In genomic region chr14:19858808-19859776, GRCm38 (mm10) we compare ENCODE assay signal across 8 mouse cellular contexts. TPM values are rescaled to one million over a fixed set of nuclear protein-coding genes. Genes with fewer than 3 reads are reported as not detected.
A peak's percentile ranks its signal among the peaks of the same experiment; 100 is the strongest.
DNase-seq lines count a peak whose midpoint lies in the region.

No protein-coding gene starts in this region.

- DNase-seq in heart, adult 11 months: peak; percentile 80
- no peak for DNase-seq in heart, postnatal 4 days
- DNase-seq in 3T3-L1 (ENCODE audit: low read depth, low spot score) (peak; percentile 24), adipocyte (ENCODE audit: low spot score) (peak; percentile 10)
- peak; percentile 27 for DNase-seq in induced T-regulatory cell, adult 2 months (ENCODE audit: low read depth)
- DNase-seq in retina, adult 2 months (ENCODE audit: low read depth, low spot score): peak; percentile 16
- no peak for DNase-seq in gastrocnemius, adult 18-20 months (ENCODE audit: low spot score)
- no peak for DNase-seq in spleen, postnatal 14 days (ENCODE audit: low spot score in 2 of 2)

RNA-seq across cellular contexts. Expression of gene Rtraf, which starts 35.5 kb away (rescaled TPM):
- total RNA-seq in heart, postnatal 4 days (2021): 10 to 100 TPM; 83.7 to 84.1 TPM
- 10 to 100 TPM; 84.3 to 88.5 TPM for total RNA-seq in gastrocnemius, adult 18-20 months (2021)

Comparison
In these comparisons a context has a peak if more than half of its experiments do, and no peak if none do; other contexts are left out.
1. DNase-seq: peak in heart, adult 11 months (single experiment), 3T3-L1 (single experiment), adipocyte (single experiment), induced T-regulatory cell, adult 2 months (single experiment) and retina, adult 2 months (single experiment); none in heart, postnatal 4 days (single experiment), gastrocnemius, adult 18-20 months (single experiment) and spleen, postnatal 14 days (0 of 2).